Mouse (Mus musculus) CH12.LX (cell line): ENCODE data around the gene Inpp5d. TPM values are rescaled to one million over a fixed set of nuclear protein-coding genes. Genes with fewer than 3 reads are reported as not detected.

Source experiments
- DNase-seq: peaks from one replicate; pipeline ENCODE4 v3.0.0-alpha.2; 2013; ENCODE audit errors: extremely low read depth
- H3K27ac ChIP-seq: 2 replicates; pipeline ENCODE4 v1.5.1; 2012; ENCODE audit warnings: low read depth, mild to moderate bottlenecking, control low read depth, moderate library complexity; ENCODE audit not compliant: insufficient read depth
- H3K27me3 ChIP-seq: replicated peaks from 2 replicates; pipeline ENCODE3; 2012; ENCODE audit warnings: inconsistent platforms
- H3K36me3 ChIP-seq, 2 experiments: replicated peaks in 1 of 2; 2 replicates each; pipeline versions ENCODE3 to v1.6.1; 2012; ENCODE audit warnings: inconsistent platforms in 1 of 2, low read length in 1 of 2, mild to moderate bottlenecking in 1 of 2, mixed read lengths in 1 of 2, moderate library complexity in 1 of 2; ENCODE audit not compliant: control insufficient read depth in 1 of 2, insufficient read depth in 1 of 2
- H3K4me1 ChIP-seq, 2 experiments: 2 replicates each; pipeline ENCODE4 v1.6.1; 2012; ENCODE audit warnings: inconsistent platforms in 1 of 2, moderate library complexity in 1 of 2; ENCODE audit not compliant: insufficient read depth in 2 of 2, control insufficient read depth in 1 of 2
- H3K4me2 ChIP-seq: 2 replicates; pipeline ENCODE4 v1.6.1; 2012; ENCODE audit warnings: low read depth, mild to moderate bottlenecking, control low read depth; ENCODE audit not compliant: poor library complexity, insufficient read depth, severe bottlenecking
- H3K4me3 ChIP-seq, 3 experiments: fragments of 150-350 bp in 1 of 3; sonication (generic) in 1 of 3; replicated peaks in 1 of 3; 2 replicates each; pipeline versions ENCODE3 to v1.5.1; 2011 to 2012; ENCODE audit warnings: low read depth in 2 of 3, low read length in 2 of 3, mild to moderate bottlenecking in 2 of 3, moderate library complexity in 2 of 3, control low read depth in 1 of 3, improper control_type of control experiment in 1 of 3, inconsistent platforms in 1 of 3, mixed read lengths in 1 of 3; ENCODE audit not compliant: poor library complexity in 1 of 3
- H3K79me2 ChIP-seq: replicated peaks from 2 replicates; pipeline ENCODE4 v1.6.1; 2012; ENCODE audit warnings: mild to moderate bottlenecking, moderate library complexity; ENCODE audit not compliant: control insufficient read depth, poor library complexity, insufficient read depth, severe bottlenecking; ENCODE audit errors: extremely low read depth
- H3K9ac ChIP-seq: 2 replicates; pipeline ENCODE4 v1.6.1; 2012; ENCODE audit warnings: low read depth, mild to moderate bottlenecking, control low read depth, moderate library complexity; ENCODE audit not compliant: insufficient read depth
- H3K9me3 ChIP-seq: replicated peaks from 2 replicates; pipeline ENCODE3; 2012; ENCODE audit warnings: low read length, inconsistent platforms, mixed read lengths
- BHLHE40 ChIP-seq: IDR thresholded peaks from 2 replicates; pipeline ENCODE4 v1.6.1; 2011; ENCODE audit warnings: mild to moderate bottlenecking, low read depth, low read length, improper control_type of control experiment
- CHD1 ChIP-seq: IDR thresholded peaks from 2 replicates; pipeline ENCODE4 v1.6.1; 2012; ENCODE audit warnings: low read depth, low read length, improper control_type of control experiment, inconsistent platforms
- CHD2 ChIP-seq: IDR thresholded peaks from 2 replicates; pipeline ENCODE4 v1.6.1; 2011; ENCODE audit warnings: low read length, improper control_type of control experiment
- E2F4 ChIP-seq: IDR thresholded peaks from 2 replicates; pipeline ENCODE4 v1.6.1; 2011; ENCODE audit warnings: low read depth, low read length, improper control_type of control experiment; ENCODE audit not compliant: insufficient replicate concordance
- ELF1 ChIP-seq: IDR thresholded peaks from 2 replicates; pipeline ENCODE4 v1.6.1; 2014; ENCODE audit warnings: low read depth, mild to moderate bottlenecking, inconsistent platforms, low read length, improper control_type of control experiment
- EP300 ChIP-seq: IDR thresholded peaks from 2 replicates; pipeline ENCODE4 v1.6.1; 2011; ENCODE audit warnings: low read length, improper control_type of control experiment
- ETS1 ChIP-seq: conservative IDR thresholded peaks from 2 replicates; pipeline ENCODE4 v1.6.1; 2012; ENCODE audit warnings: low read depth, mild to moderate bottlenecking, inconsistent platforms, low read length, improper control_type of control experiment, moderate library complexity
- GABPA ChIP-seq: IDR thresholded peaks from 2 replicates; pipeline ENCODE4 v1.6.1; 2012; ENCODE audit warnings: low read depth, low read length, improper control_type of control experiment, inconsistent platforms; ENCODE audit not compliant: insufficient replicate concordance
- HCFC1 ChIP-seq: IDR thresholded peaks from 2 replicates; pipeline ENCODE4 v1.6.1; 2012; ENCODE audit warnings: low read depth, mild to moderate bottlenecking, inconsistent platforms, low read length, improper control_type of control experiment
- IRF4 ChIP-seq: IDR thresholded peaks from 2 replicates; pipeline ENCODE4 v1.6.1; 2014; ENCODE audit warnings: low read depth, mild to moderate bottlenecking, inconsistent platforms, low read length, improper control_type of control experiment
- JUN ChIP-seq: IDR thresholded peaks from 2 replicates; pipeline ENCODE4 v1.6.1; 2011; ENCODE audit warnings: low read depth, mild to moderate bottlenecking, low read length, improper control_type of control experiment, moderate library complexity; ENCODE audit not compliant: insufficient read depth
- JUND ChIP-seq: conservative IDR thresholded peaks from 2 replicates; pipeline ENCODE4 v1.6.1; 2011; ENCODE audit warnings: low read depth, low read length, improper control_type of control experiment
- MAX ChIP-seq: IDR thresholded peaks from 2 replicates; pipeline ENCODE4 v1.6.1; 2011; ENCODE audit warnings: low read length, improper control_type of control experiment
- MEF2A ChIP-seq: IDR thresholded peaks from 2 replicates; pipeline ENCODE4 v1.6.1; 2014; ENCODE audit warnings: low read depth, mild to moderate bottlenecking, inconsistent platforms, low read length, improper control_type of control experiment, borderline replicate concordance
- MYC ChIP-seq: IDR thresholded peaks from 2 replicates; pipeline ENCODE4 v1.6.1; 2011; ENCODE audit warnings: low read depth, mild to moderate bottlenecking, improper control_type of control experiment, low read length
- NRF1 ChIP-seq: IDR thresholded peaks from 2 replicates; pipeline ENCODE4 v1.6.1; 2014; ENCODE audit warnings: low read depth, mild to moderate bottlenecking, inconsistent platforms, low read length, improper control_type of control experiment, moderate library complexity
- POLR2A ChIP-seq: IDR thresholded peaks from 2 replicates; pipeline ENCODE4 v1.6.1; 2011; ENCODE audit warnings: low read depth, mild to moderate bottlenecking, improper control_type of control experiment, low read length
- RAD21 ChIP-seq: IDR thresholded peaks from 2 replicates; pipeline ENCODE4 v1.6.1; 2011; ENCODE audit warnings: low read depth, mild to moderate bottlenecking, low read length, improper control_type of control experiment, moderate library complexity
- TBP ChIP-seq: conservative IDR thresholded peaks from 2 replicates; pipeline ENCODE4 v1.6.1; 2011; ENCODE audit warnings: low read depth, low read length, improper control_type of control experiment
- UBTF ChIP-seq: IDR thresholded peaks from 2 replicates; pipeline ENCODE4 v1.6.1; 2012; ENCODE audit warnings: low read depth, mild to moderate bottlenecking, inconsistent platforms, low read length, improper control_type of control experiment, moderate library complexity
- USF1 ChIP-seq: IDR thresholded peaks from 2 replicates; pipeline ENCODE4 v1.6.1; 2014; ENCODE audit warnings: low read depth, mild to moderate bottlenecking, inconsistent platforms, low read length, improper control_type of control experiment
- ZC3H11A ChIP-seq: IDR thresholded peaks from 2 replicates; pipeline ENCODE4 v1.6.1; 2012; ENCODE audit warnings: low read depth, mild to moderate bottlenecking, inconsistent platforms, low read length, improper control_type of control experiment
- ZKSCAN1 ChIP-seq: IDR thresholded peaks from 2 replicates; pipeline ENCODE4 v1.6.1; 2012; ENCODE audit warnings: low read depth, inconsistent platforms, low read length, improper control_type of control experiment, borderline replicate concordance
- ZMIZ1 ChIP-seq: IDR thresholded peaks from 2 replicates; pipeline ENCODE4 v1.6.1; 2012; ENCODE audit warnings: low read depth, mild to moderate bottlenecking, inconsistent platforms, low read length, improper control_type of control experiment
- dilution Hi-C: fragments of 300-500 bp; cut with MboI; formaldehyde crosslinking; loops from 2 replicates; pipeline ENCODE4 v1.14.3; 2020; ENCODE audit warnings: low sequenced_read_pairs; ENCODE audit not compliant: extremely low pct_unique_long_range_greater_than_20kb, extremely low pct_ligation_motif_present
- in situ Hi-C: fragments of 300-500 bp; cut with MboI; formaldehyde crosslinking; loops from 3 replicates; pipeline ENCODE4 v1.14.3; 2019; ENCODE audit warnings: low sequenced_read_pairs, low pct_ligation_motif_present, low pct_unique_long_range_greater_than_20kb, mixed read lengths
- polyA plus RNA-seq: library from polyadenylated mRNA; unstranded; fragments of >175 nt; gene quantifications from 2 replicates; pipeline ENCODE4 v1.2.1, GENCODE M21; 2012; ENCODE audit warnings: low read depth; ENCODE audit not compliant: insufficient read length
- total RNA-seq, 2 experiments: library from RNA; depleted of rRNA; stranded (reverse); fragments of 300-350 nt in 1 of 2; fragments of >200 nt in 1 of 2; gene quantifications; 2 replicates each; pipeline ENCODE4 v1.2.3; 2012 to 2014

Inpp5d gene
- total and polyA plus RNA-seq, 3 experiments = 97.1 to 109 (median 106) TPM

DNA sequence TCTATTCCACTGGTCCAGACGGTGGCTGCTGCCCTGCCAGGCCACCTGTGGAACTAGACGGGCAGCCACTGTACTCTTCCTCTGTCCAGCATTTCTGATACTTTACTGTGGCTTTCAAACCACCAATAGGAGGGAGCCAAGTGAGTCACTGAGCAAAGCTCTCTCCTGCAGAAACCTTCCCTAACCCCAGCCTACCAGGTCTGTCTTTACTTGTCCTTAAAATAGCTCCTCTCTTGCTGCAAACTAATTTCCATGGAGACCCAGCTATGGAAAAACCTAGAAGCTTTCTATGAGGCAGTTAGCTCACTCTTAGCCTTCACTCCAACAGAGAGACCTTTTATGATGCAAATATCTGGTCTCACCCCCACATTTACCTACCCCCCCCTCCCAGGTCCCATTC lies 102.0 kb downstream of the Inpp5d start:
- no peak for TF ChIP-seq ZC3H11A
- TF ChIP-seq CHD1 = no peak
- TF ChIP-seq ELF1 = no peak
- no peak for TF ChIP-seq UBTF
- no peak for TF ChIP-seq BHLHE40
- no peak for TF ChIP-seq NRF1
- no peak for TF ChIP-seq JUN
- no peaks in the 10 kb centered on the region for H3K79me2 ChIP-seq
- in situ Hi-C loops = no loop called here
- dilution Hi-C loops = no loop called here
- H3K27ac ChIP-seq = no peak overlapping the region
- H3K27me3 ChIP-seq = no peaks in the 10 kb centered on the region
- H3K9me3 ChIP-seq = peaks cover 2% of the 10 kb centered on the region
- peaks cover 50 to 79% of the 10 kb centered on the region in 2 experiments for H3K36me3 ChIP-seq
- no peaks in the 10 kb centered on the region for H3K4me1 ChIP-seq
- no peak overlapping the region for H3K4me2 ChIP-seq
- no peak overlapping the region for H3K9ac ChIP-seq
- no peak overlapping the region for H3K4me3 ChIP-seq
- no peak for DNase-seq

DNA sequence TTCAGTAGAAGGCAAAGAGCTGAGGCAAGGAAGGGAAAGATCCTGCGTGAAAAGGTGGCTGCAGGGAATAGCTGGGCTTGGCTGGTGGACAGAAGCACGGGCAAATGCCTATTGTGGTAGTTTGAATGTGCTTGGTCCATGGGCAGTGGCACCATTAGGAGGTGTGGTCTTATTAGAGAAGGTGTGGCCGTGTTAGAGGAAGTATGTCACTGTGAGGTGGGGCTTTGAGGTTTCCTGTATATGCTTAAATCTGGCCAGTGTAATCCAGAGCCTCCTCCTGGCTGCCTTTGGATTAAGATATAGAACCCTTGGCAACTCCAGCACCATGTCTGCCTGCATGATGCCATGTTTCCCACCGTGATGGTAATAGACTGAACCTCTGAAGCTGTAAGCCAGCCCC lies 103.2 kb downstream of the Inpp5d start:
- TF ChIP-seq GABPA (no peak), TBP (no peak), ZMIZ1 (no peak), USF1 (no peak), BHLHE40 (no peak), E2F4 (no peak), MAX (no peak), MYC (no peak), ELF1 (no peak), RAD21 (no peak), EP300 (no peak), MEF2A (no peak), IRF4 (no peak), HCFC1 (no peak), ZKSCAN1 (no peak), CHD2 (no peak), ETS1 (no peak), POLR2A (no peak), JUND (no peak)
- TF ChIP-seq, all 38 proteins: peak for 0
- peaks cover 38 to 67% of the 10 kb centered on the region in 2 experiments for H3K36me3 ChIP-seq
- dilution Hi-C loops = no loop called here
- H3K27ac ChIP-seq = no peak overlapping the region
- in situ Hi-C loops = no loop called here
- H3K9me3 ChIP-seq = peaks cover 2% of the 10 kb centered on the region
- no peak overlapping the region for H3K9ac ChIP-seq
- peak; percentile 17 for DNase-seq
- H3K79me2 ChIP-seq = no peaks in the 10 kb centered on the region
- H3K4me2 ChIP-seq = no peak overlapping the region
- no peaks in the 10 kb centered on the region for H3K27me3 ChIP-seq
- H3K4me1 ChIP-seq = no peaks in the 10 kb centered on the region
- H3K4me3 ChIP-seq = no peak overlapping the region
